Mouse (Mus musculus) intestine, embryonic 14.5 days (tissue): ENCODE results near the gene Trabd2b. TPM values are rescaled to one million over a fixed set of nuclear protein-coding genes. Genes with fewer than 3 reads are reported as not detected.

Experiments used
- ATAC-seq: fragments of 200-750 bp; cut with Nextera tagmentation; replicated peaks from 2 replicates; pipeline ENCODE4 v1.8.0; 2017; ENCODE audit warnings: low read depth, moderate number of reproducible peaks, moderate TSS enrichment, moderate library complexity; ENCODE audit not compliant: low FRiP score, low TSS enrichment
- DNase-seq: peaks from one replicate; pipeline ENCODE4 v3.0.0-alpha.2; 2018; ENCODE audit warnings: low spot score
- H3K27ac ChIP-seq: fragments of 300-500 bp; sonication (generic); 2 replicates; pipeline ENCODE4 v1.5.1; 2014; ENCODE audit warnings: low read depth, mild to moderate bottlenecking, control low read depth
- H3K27me3 ChIP-seq: fragments of 300-500 bp; sonication (generic); replicated peaks from 2 replicates; pipeline ENCODE4 v1.6.1; 2014; ENCODE audit warnings: low read length, control low read depth; ENCODE audit not compliant: control insufficient read depth, insufficient read depth
- H3K36me3 ChIP-seq: fragments of 300-500 bp; sonication (generic); 2 replicates; pipeline ENCODE4 v1.6.1; 2014; ENCODE audit warnings: low read length, control low read depth; ENCODE audit not compliant: control insufficient read depth, insufficient read depth
- H3K4me1 ChIP-seq: fragments of 300-500 bp; sonication (generic); replicated peaks from 2 replicates; pipeline ENCODE4 v1.6.1; 2014; ENCODE audit warnings: low read length, control low read depth, mixed read lengths; ENCODE audit not compliant: control insufficient read depth, insufficient read depth
- H3K4me2 ChIP-seq: fragments of 300-500 bp; sonication (generic); 2 replicates; pipeline ENCODE4 v1.6.1; 2014; ENCODE audit warnings: low read length
- H3K4me3 ChIP-seq: fragments of 300-500 bp; sonication (generic); 2 replicates; pipeline ENCODE4 v1.5.1; 2014; ENCODE audit warnings: low read depth, low read length, control low read depth, mixed read lengths
- H3K9ac ChIP-seq: fragments of 300-500 bp; sonication (generic); 2 replicates; pipeline ENCODE4 v1.6.1; 2014; ENCODE audit warnings: mild to moderate bottlenecking, low read length
- H3K9me3 ChIP-seq: fragments of 300-500 bp; sonication (generic); 2 replicates; pipeline ENCODE4 v1.6.1; 2016; ENCODE audit warnings: low read length, control low read depth; ENCODE audit not compliant: control insufficient read depth
- WGBS: fragments of 180-500 bp; shearing (Covaris S2); extraction: QIAGEN DNeasy Blood & Tissue Kit; methylation state at CpG from one replicate; pipeline ENCODE4 v1.1.7; 2014; 5-methylcytosine and 5-hydroxymethylcytosine counted together
- polyA plus RNA-seq: library from polyadenylated mRNA; unstranded; fragments of >200 nt; fragmentation: Nextera tagmentation; extraction: Ambion mirVana; gene quantifications from 2 replicates; pipeline ENCODE4 v1.2.1, GENCODE M21; 2014

Trabd2b gene
- polyA plus RNA-seq, 1 experiment from 2014 or later: 0.72 TPM

- no peak overlapping the region for H3K4me2 ChIP-seq
- ATAC-seq (no peak), DNase-seq (no peak)
- no peak overlapping the region for H3K4me3 ChIP-seq
- no peaks in the 10 kb centered on the region for H3K9me3 ChIP-seq
- no peaks in the 10 kb centered on the region for H3K27me3 ChIP-seq
- WGBS: 73% methylated on average over 2 of the region's 2 CpGs
- no peak overlapping the region for H3K9ac ChIP-seq
- H3K4me1 ChIP-seq: no peaks in the 10 kb centered on the region
- no peaks in the 10 kb centered on the region for H3K36me3 ChIP-seq
- H3K27ac ChIP-seq: no peak overlapping the region
These were observed 36.9 kb upstream of the Trabd2b start for GRCm38 (mm10) chr4:114369591-114369990.

GRCm38 (mm10) chr4:114370935-114371715 is 35.4 kb upstream of the Trabd2b start:
- Histone ChIP-seq H3K27ac (no peak overlapping the region), H3K4me1 (no peaks in the 10 kb centered on the region), H3K9me3 (no peaks in the 10 kb centered on the region), H3K4me2 (no peak overlapping the region), H3K36me3 (no peaks in the 10 kb centered on the region), H3K4me3 (no peak overlapping the region), H3K27me3 (no peaks in the 10 kb centered on the region), H3K9ac (no peak overlapping the region)
- DNase-seq (no peak), ATAC-seq (no peak)

GRCm38 (mm10) chr4:114372699-114373098 is 33.8 kb upstream of the Trabd2b start:
- Histone ChIP-seq H3K36me3 (no peaks in the 10 kb centered on the region), H3K27ac (no peak overlapping the region), H3K4me1 (no peaks in the 10 kb centered on the region), H3K4me2 (no peak overlapping the region), H3K4me3 (no peak overlapping the region), H3K9ac (no peak overlapping the region), H3K27me3 (no peaks in the 10 kb centered on the region), H3K9me3 (no peaks in the 10 kb centered on the region)
- WGBS: 81% methylated on average over 3 of the region's 3 CpGs
- ATAC-seq: no peak
- DNase-seq: no peak

- Histone ChIP-seq H3K4me1 (no peaks in the 10 kb centered on the region), H3K4me2 (no peak overlapping the region), H3K9me3 (no peaks in the 10 kb centered on the region), H3K27me3 (no peaks in the 10 kb centered on the region), H3K36me3 (no peaks in the 10 kb centered on the region), H3K4me3 (no peak overlapping the region), H3K9ac (no peak overlapping the region), H3K27ac (no peak overlapping the region)
- DNase-seq: no peak
- ATAC-seq: no peak
- WGBS: 90% methylated on average over 1 of the region's 1 CpGs
These were observed 32.2 kb upstream of the Trabd2b start for GRCm38 (mm10) chr4:114374330-114374729.

GRCm38 (mm10) chr4:114377531-114377930 is 29.0 kb upstream of the Trabd2b start:
- Histone ChIP-seq H3K9ac (no peak overlapping the region), H3K4me2 (no peak overlapping the region), H3K9me3 (no peaks in the 10 kb centered on the region), H3K27ac (no peak overlapping the region), H3K36me3 (no peaks in the 10 kb centered on the region), H3K4me1 (no peaks in the 10 kb centered on the region), H3K27me3 (no peaks in the 10 kb centered on the region), H3K4me3 (no peak overlapping the region)
- no peak for DNase-seq
- ATAC-seq: no peak
- 91% methylated on average over 11 of the region's 11 CpGs for WGBS

GRCm38 (mm10) chr4:114378512-114378911 is 28.0 kb upstream of the Trabd2b start:
- Histone ChIP-seq H3K27me3 (no peaks in the 10 kb centered on the region), H3K4me3 (no peak overlapping the region), H3K27ac (no peak overlapping the region), H3K9ac (no peak overlapping the region), H3K36me3 (no peaks in the 10 kb centered on the region), H3K9me3 (no peaks in the 10 kb centered on the region), H3K4me2 (no peak overlapping the region), H3K4me1 (no peaks in the 10 kb centered on the region)
- WGBS: 80% methylated on average over 7 of the region's 7 CpGs
- no peak for ATAC-seq
- no peak for DNase-seq

GRCm38 (mm10) chr4:114379416-114379956 is 27.0 kb upstream of the Trabd2b start:
- H3K27me3 ChIP-seq: no peaks in the 10 kb centered on the region
- H3K9me3 ChIP-seq: no peaks in the 10 kb centered on the region
- H3K4me1 ChIP-seq: no peaks in the 10 kb centered on the region
- no peak overlapping the region for H3K4me3 ChIP-seq
- H3K9ac ChIP-seq: no peak overlapping the region
- H3K27ac ChIP-seq: no peak overlapping the region
- DNase-seq (no peak), ATAC-seq (no peak)
- H3K36me3 ChIP-seq: no peaks in the 10 kb centered on the region
- no peak overlapping the region for H3K4me2 ChIP-seq
- WGBS: 85% methylated on average over 4 of the region's 4 CpGs

- no peaks in the 10 kb centered on the region for H3K9me3 ChIP-seq
- no peak overlapping the region for H3K9ac ChIP-seq
- H3K27ac ChIP-seq: no peak overlapping the region
- 30% methylated on average over 1 of the region's 1 CpGs for WGBS
- H3K4me1 ChIP-seq: no peaks in the 10 kb centered on the region
- H3K4me3 ChIP-seq: no peak overlapping the region
- H3K36me3 ChIP-seq: no peaks in the 10 kb centered on the region
- no peak for ATAC-seq
- H3K27me3 ChIP-seq: no peaks in the 10 kb centered on the region
- peak; percentile 41 for DNase-seq
- no peak overlapping the region for H3K4me2 ChIP-seq
These were observed 23.9 kb upstream of the Trabd2b start for GRCm38 (mm10) chr4:114382627-114383026.

- DNase-seq: peak; percentile 23
These were observed 21.3 kb upstream of the Trabd2b start for GRCm38 (mm10) chr4:114385236-114385635.

More at GRCm38 (mm10) chr4:114385236-114385635, 21.3 kb upstream of the Trabd2b start:
- no peaks in the 10 kb centered on the region for H3K27me3 ChIP-seq
- H3K36me3 ChIP-seq: no peaks in the 10 kb centered on the region
- no peak overlapping the region for H3K9ac ChIP-seq
- no peaks in the 10 kb centered on the region for H3K4me1 ChIP-seq
- no peak for ATAC-seq
- no peak overlapping the region for H3K27ac ChIP-seq
- no peak overlapping the region for H3K4me2 ChIP-seq
- no peaks in the 10 kb centered on the region for H3K9me3 ChIP-seq
- WGBS: 89% methylated on average over 5 of the region's 5 CpGs
- no peak overlapping the region for H3K4me3 ChIP-seq
